Mouse (Mus musculus): Measurements from ENCODE around the gene Rin3.

Rin3 gene

GRCm38 (mm10) chr12:102333101-102333500 is 50.3 kb downstream of the Rin3 start:
- DNase-seq = no peak

DNA sequence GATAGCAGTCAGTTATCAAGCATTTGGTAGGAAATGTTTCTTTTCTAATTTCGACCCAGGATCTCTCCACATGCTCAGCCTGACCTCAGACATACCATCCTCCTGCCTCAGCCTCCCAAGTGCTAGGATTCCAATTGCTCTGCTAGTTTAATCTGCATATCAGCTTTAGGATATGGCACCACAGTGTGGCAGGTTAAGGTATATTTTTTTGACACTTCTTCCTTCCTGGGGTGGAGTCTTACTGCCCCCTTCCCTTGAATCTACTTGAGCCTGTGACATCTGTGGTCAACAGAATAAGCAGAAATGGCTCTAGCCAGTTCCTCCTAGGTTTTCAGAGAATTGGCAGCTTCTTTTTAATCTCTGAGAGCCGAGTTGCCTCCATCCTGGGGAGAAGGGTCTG is 56.2 kb downstream of the Rin3 start:
- DNase-seq = no peak

- no peak for DNase-seq
These were observed 57.6 kb downstream of the Rin3 start for GRCm38 (mm10) chr12:102340471-102340870.

GRCm38 (mm10) chr12:102342147-102342546 is 59.3 kb downstream of the Rin3 start:
- DNase-seq = no peak

DNA sequence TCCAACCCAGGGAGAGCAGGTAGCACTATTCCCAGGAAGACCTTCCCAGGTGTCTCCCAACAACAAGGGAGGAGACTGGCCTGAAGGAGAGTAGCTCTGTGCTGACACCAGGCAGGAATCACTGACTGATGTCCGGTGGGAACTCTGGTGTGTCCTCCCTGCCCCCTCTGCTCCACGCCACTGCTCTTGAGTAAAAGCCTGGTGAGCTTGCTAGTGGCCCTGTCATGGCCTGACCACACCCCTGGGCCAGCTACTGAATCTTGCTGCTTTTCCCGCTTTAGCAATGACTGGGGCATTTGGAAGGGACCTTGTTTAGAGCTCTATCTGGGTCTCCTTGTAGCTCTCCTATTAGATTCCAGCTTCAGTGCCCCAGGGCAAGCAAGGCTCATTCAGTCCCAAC is 59.8 kb downstream of the Rin3 start:
- no peak for DNase-seq

DNA sequence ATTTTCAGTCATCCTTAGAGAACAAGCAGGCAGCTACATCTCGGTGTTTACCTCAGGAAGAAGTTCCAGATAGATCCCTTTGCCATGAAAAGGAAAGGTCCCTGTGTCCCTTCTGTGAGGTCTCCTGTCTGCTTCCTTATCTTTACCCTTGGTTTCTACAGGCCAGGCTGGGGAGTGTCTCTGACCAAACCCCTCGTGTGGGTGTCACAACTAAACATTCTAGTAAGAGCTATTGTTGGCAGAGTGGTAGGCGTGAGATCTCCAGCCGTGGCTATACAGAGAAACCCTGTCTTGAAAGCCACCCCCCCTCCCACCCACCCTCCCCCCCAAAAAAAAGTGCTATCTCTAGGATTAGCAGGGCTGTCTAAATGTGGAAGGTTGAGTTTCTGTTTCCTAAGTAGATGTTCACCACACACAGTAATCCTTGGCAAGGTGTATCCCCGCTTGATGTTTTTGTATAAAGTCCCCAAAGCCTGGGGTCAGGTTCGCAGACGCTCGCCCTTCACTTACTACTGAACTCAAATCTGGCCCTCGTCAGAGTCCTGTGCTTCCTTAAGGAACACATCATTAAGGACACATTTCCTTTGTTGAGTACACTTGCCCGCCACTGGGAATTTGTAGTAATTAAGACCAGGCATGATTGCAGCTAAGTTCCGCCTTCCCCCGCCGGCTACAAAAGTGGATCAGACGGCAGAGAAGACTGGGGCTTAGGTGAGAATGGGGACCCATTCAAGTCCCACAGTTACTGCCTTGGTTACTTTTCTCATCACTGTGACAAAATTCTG is 62.4 kb downstream of the Rin3 start:
- DNase-seq = no peak

DNA sequence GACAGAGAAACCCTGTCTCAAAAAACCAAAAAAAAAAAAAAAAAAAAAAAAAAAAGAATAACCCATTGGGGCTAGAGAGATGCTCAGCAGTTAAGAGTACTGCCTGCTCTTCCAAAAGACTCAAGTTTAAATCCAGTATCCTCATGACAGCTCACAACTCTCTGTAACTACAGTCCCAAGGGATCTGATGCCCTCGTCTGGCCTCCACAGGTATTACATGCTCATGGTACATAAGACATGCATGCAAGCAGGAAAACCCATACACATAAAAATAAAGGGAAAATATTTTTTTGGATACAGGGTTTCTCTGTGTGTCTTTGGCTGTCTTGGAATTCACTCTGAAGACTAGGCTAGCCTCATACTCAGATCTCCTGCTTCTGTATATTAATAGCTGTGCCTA is 63.7 kb downstream of the Rin3 start:
- DNase-seq = peak; percentile 68 to 69

DNA sequence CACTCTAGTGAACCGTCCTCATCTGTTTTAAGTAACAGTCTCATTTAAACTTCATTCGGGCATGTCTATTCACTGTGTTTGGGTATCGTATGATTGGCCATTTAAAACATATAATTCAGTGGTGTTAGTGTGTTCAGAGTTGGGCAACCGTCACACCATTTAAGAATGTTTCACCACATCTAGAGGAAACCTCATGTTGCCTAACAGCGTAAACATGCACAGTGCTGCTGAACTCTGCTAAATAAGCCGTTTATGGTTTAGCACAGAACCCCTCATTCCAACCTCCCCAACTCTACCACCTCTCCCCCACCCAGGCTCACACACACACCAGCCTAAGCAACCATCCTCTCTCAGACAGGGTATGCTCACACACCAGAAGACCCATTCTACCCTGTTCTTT is 65.6 kb downstream of the Rin3 start:
- DNase-seq = no peak

DNA sequence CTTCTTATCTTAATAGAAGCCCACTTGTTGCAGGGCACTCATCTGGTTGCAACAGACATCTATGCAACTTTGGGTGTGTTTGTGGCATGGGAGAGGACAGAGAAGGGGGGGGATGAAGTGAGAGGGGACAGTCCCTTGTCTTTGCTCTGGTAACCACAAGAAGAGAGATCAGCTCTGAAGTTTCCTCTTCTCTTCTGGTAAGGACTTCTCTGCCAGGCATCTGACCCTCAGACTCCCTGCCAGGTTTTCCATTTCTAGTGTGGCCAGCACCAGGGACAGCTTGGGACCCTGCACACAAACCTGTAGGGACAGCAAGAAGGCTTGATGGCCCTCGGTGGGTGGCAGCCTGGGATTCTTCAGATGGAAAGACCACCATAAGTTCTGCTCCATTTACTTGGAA is 68.1 kb downstream of the Rin3 start:
- DNase-seq = no peak

GRCm38 (mm10) chr12:102354126-102354984 is 71.5 kb downstream of the Rin3 start:
- no peak for DNase-seq

DNA sequence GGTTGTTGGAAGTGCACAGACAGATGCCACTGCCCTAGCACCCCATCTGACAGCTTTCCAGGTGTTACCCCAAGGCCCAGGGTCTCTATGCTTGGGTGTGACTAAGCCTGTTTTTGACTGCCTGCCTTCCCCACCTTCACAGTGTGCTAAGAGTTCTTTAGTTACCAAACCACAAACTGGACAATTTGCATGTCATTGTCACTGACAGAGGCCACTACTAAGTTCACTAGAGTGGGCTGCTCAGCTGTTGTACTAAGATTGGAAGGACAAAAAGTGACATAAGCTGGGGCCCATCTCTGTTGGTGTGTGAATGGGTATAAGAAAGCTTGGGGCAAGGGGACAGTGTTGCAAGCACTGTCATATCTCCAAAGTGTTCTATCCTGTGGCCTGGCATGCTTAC is 72.9 kb downstream of the Rin3 start:
- DNase-seq = no peak

DNA sequence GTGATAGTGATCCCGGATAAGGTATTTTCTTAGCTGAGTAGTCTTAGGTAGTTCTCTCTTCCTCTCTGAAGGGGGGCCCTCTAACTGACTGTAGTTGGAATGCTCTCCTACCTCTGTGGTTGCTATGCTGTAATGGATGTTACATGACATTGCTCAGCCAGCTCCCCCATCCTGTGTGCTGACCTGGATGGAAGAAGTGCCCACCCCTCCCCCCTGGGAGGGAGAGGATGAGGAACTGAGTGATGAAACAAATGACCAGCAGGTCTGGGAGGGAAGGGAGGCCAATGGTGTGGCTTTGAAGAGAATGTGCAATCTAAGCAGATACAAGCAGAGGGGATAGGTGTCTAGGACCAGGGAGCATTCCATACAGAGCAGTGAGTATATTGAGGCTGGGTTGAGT is 73.9 kb downstream of the Rin3 start:
- DNase-seq = no peak

DNA sequence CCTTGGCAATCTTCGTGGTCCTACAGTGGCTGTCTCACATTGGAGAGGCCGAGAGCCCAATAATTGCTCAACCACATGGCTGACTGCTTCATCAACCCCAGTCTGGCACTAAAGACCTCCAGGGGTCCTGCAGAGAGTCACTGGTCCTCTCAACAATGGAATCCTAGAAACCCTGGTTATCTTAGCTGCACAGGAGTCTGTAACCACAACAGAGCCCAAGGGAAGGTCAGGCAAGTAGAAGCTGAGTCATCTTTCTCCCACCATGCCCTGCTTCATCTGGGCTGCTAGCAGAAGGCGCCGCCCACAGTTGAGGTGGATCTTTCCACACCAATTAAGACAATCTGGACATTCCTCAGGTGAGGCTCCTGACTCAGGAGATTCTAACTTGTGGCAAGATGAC is 76.5 kb downstream of the Rin3 start:
- no peak for DNase-seq

DNA sequence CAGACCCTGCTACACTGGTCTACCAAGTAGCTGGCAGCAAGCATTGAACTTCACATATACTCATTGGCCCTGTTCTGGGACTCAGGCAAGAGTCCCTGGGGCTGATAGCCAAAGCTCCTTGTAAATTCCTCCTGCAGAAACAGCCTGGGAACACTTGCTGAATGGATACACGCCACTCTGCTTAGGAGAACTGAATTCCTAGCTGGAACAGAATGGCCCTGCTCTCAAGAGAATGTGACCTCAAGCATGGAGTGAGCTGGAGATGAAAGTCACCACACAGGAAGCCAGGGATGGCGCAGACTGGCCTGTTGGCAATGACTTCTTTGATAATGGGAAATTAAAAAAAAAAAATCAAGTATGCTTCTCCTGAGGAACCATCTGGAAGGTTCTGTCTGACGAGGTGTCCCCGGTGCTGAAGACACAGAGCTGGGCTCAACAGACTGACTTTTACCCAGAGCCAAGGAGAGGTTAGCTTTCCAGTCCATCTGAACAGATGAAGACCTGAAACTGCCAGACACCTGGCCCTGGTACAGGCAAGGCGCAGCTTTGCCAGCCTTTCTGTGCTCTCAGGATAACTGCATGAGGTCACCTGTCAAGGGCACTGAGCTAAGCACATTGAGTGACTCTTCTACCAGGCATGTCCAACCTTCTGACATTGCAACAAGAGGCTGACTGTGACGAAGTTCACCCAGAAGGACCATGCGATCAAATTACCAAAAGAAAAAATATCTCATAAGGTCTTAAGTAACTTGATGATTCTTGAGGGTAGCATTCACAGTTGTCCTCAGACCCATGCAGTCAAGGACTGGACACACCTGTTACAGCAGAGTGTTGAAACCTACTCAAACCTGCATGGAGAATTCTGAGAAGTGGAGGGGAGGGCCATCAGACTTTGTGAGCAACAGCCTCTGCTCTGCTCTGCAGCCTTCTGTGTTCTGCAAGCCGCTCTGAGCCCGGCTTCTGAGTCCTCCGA is 78.6 kb downstream of the Rin3 start:
- peak; percentile 76 to 79 for DNase-seq

GRCm38 (mm10) chr12:102365016-102365415 is 82.2 kb downstream of the Rin3 start:
- DNase-seq = peak in 1 of 2 experiments; percentile 42

GRCm38 (mm10) chr12:102366126-102366816 is 83.4 kb downstream of the Rin3 start:
- no peak for DNase-seq

DNA sequence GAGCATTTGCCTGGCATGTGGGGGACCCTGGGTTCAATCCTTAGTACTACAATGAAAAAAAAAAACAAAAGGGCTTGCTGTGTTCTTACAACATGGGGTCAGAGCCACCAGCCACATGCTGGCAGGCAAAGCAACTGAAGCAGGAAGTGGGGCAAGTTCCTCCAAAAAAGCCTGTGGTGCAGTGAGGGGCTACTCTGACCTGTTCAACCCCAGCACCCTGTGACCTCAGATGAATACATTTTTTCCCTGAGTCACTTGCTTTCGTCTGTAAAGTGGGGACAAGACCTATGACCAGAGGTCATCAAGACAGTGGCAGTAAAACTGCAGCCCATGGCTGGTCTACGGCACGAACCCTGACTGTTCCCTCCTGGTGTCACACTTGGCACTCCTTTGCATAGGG is 84.2 kb downstream of the Rin3 start:
- DNase-seq = no peak

GRCm38 (mm10) chr12:102368066-102368465 is 85.2 kb downstream of the Rin3 start:
- no peak for DNase-seq

- DNase-seq = peak in 1 of 2 experiments; percentile 17
These were observed 85.7 kb downstream of the Rin3 start for GRCm38 (mm10) chr12:102368556-102368955.

- DNase-seq = peak in 1 of 2 experiments; percentile 37
These were observed 86.8 kb downstream of the Rin3 start for GRCm38 (mm10) chr12:102369488-102370235.

DNA sequence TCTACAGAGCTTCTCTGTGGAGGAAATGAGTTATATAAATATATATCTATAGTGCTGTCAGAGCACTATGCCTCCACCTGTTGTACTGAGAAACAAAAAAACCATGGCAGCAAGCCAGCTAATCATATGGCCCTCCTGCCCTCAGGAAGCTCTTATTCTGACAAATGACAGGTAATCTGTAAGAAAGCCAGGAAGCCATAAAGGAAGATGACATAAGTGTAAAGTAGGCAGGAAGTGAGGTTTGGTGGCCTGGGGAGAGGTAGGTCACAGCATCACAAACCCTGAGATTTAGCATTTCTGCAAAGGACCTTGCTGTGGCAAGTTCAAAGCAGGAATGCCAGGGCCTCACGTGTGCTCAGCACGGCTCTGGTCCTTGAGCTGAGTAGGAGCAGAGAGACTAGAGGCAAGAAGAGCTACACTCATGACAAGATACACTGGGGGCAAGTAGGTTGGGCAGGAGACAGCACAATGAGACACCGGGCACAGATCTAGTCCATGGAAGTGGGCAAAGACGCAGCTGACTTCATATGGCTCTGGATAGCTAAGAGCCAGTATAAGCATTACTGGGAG is 88.2 kb downstream of the Rin3 start:
- DNase-seq = no peak

Data from cerebellum, postnatal 10 days (tissue).